Mouse (Mus musculus) heart, postnatal 25 days (tissue): ENCODE measurements around the gene Chd9. TPM values are rescaled to one million over a fixed set of nuclear protein-coding genes. Genes with fewer than 3 reads are reported as not detected.

Experiments
- DNase-seq: peaks from one replicate; pipeline ENCODE4 v3.0.0; 2022; ENCODE audit warnings: low spot score
- intact Hi-C: fragments of 180-260 bp; cut with DNase I; formaldehyde crosslinking; loops from one replicate; pipeline ENCODE4 v1.15.1; 2025
- microRNA-seq: library from miRNA; unstranded; fragments of <30 nt; microRNA quantifications from one replicate; pipeline ENCODE4 v1.2.0, GENCODE M21; 2022
- total RNA-seq, 2 experiments: library from RNA; stranded (reverse); gene quantifications; 2 replicates each; pipeline ENCODE4 v1.2.3; 2021

The Chd9 gene
- total RNA-seq, 2 experiments from 2014 or later: 52.7 to 53.4 TPM

- no peak for DNase-seq
- intact Hi-C loops: no loop called here
These were observed 231.0 kb downstream of the Chd9 start for GRCm38 (mm10) chr8:91059086-91059578.

DNA sequence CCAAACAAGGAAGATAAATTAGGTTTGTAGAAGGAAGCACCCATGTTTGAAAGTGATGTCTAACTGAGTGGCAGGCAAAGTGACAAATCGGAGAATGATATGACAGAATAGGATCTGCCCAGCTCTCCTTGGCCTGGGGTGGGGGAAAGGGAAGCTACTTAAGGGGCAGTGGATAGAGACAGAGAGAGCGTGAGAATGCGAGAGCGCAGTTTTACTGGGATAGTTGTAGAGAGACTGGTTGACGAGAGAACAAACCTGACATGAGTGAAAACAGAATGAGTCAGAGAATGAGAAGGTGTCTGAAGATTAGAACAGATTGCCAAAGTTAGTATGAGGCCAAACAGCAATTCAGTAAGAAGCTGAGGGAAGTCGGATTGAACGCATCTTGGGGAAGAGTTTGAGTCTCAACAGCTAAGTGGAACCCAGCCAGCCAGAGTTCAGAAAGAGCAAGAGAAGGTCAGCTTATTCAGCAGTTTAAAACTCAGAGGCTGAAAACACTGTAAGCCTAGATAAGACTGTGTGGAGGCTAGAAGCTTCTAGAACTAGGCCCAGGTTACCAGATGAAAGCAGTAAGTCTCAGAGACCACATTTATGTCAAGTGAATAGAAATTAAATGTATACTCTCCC lies 231.8 kb downstream of the Chd9 start:
- intact Hi-C loops: no loop called here

DNA sequence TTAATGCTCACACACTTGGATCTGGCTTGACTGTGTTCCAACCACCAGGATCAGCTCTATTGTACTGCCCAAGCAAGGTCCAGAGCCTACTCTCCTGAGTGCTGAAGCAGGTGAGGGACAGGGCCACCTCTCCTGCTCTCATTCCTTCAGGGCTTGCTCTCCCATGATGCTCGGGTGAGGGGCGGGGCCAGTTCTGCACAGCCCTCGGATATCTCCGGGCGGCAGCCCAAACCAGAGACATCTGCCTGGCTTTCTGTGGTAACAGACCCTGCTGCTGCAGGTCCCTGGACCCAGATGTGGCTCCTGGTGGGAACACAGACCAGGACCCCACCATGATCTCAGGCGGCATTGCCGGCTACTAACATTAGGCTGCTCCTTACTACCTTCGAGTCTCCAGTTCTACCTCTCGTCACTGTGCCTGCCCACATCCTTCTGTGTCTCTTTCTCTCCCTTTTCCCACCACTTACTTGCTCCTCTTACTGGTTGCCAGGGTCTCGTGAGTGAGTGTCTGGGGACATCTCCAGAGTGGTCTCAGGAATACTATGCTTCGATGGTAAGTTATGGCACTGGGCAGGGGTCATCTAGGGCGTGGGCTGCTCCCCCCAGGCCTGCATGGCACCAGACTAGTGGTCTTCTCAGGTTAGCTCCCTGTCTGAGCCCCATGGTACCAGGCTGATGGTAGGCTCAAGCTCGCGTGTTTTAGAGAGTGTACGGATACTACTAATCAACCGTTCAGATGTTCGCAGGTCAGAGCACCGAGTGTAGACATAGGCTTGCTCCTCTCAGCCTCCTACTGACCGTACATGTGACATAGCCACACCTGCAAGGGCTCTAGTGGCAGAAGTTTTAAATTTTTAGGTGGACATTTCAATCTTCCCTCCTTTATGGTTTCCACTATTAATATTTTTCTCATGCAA lies 232.7 kb downstream of the Chd9 start:
- intact Hi-C loops: no loop called here
- no peak for DNase-seq

More for the DNA sequence above, 231.8 kb downstream of the Chd9 start:
- DNase-seq: no peak

DNA sequence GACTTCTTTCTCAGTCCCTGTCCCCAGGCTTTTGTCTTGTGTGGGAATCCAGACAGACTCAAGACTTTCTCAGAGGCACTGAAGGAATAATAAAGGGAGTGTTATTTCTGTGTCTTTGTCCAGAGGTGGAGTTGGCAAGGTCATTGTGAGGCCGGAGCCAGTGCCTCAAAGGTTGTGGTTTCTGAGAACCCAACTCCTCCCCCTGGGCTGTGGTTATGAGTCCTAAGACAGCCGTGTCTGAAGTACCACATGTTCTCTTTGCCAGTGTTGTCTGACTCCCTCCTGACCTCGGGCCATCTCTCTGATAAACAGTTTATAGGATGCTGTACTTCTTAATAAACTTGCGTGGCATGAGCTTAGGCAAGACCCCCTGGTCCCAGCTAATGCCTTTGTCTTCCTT lies 237.0 kb downstream of the Chd9 start:
- no peak for DNase-seq
- intact Hi-C loops: no loop called here

DNA sequence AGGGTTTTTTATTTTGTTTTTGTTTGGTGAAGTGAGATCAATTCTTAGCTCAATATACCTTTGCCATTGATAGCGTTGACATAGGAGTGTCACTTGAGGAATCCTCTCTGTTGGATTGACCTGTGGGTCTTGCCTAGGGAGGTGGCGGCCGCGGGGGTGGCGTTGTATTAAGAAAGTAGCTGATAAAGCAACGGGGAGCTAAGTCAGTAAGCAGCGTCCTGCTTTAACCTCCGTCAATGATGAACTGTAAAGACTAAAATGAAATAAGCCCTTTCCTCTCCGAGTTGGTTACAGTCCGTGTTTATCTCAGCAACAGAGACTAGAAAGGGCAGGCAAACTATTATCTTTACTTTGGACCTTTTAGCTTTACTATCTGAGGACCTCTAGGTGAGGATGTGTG lies 241.3 kb downstream of the Chd9 start:
- DNase-seq: no peak
- intact Hi-C loops: no loop called here

DNA sequence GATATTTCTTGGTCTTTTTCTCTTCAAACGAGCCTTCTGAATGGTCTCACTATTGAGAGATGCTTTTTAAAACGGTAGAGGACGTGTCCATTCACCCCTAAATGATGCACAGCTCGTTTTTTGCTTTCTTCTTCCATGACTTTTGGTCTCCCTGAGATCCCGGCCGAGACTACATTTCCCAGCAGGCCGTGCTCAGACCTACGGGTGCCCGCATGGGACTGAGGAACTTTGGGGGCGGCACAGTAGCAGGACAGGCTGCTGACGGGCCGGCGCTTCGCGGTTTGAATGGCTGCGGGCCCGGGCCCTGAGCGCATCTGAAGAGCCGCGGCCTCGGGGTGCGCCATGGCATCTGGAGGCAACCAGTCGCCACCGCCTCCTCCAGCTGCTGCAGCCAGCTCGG lies 241.7 kb downstream of the Chd9 start, which contains the start of gene Rbl2:
Gene Rbl2, plus strand, starts transcription at position 224 of the 400 bp plus-strand sequence.
- intact Hi-C loops: no loop called here
- DNase-seq: peak; percentile 89

GRCm38 (mm10) chr8:91070275-91070859 lies 242.2 kb downstream of the Chd9 start:
- DNase-seq: peak; percentile 71

DNA sequence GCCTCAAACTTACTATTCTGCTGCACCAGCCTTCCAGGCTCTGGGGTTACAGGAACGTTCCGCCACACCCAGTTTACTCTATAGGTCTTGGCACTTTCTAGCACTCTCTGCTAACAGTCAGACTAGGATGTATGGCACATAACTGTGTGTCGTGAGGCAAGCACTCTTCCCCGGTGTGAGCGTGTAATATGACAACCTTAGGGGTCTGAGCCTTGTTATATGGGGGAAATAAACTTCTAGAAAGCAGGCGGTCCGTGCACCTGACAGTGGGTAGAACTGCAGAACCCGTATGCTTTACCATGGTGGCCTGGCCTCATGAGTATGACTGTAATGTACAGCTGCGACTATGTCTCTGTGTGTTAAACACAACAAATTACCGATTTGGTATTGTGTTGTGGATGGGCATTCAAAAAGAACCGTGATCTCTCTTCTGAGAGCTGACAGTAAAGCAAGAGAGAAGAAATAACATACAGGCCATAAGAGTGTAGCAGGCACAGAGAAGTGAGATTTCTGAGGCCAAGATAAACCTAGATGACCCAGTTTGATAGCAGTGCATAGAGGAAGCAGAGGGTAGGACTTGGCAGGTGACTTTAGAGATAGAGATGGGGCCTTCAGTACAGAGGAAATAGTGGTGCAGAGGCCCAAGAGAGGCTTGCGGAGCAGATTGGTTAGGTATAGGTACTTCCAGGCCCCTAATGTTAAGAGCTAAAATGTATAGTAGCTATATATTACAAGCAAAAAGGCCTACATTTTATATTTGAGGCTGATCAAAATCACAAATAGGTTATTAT lies 249.1 kb downstream of the Chd9 start:
- intact Hi-C loops: no loop called here
- DNase-seq: no peak

More at GRCm38 (mm10) chr8:91070275-91070859, 242.2 kb downstream of the Chd9 start:
- intact Hi-C loops: no loop called here

DNA sequence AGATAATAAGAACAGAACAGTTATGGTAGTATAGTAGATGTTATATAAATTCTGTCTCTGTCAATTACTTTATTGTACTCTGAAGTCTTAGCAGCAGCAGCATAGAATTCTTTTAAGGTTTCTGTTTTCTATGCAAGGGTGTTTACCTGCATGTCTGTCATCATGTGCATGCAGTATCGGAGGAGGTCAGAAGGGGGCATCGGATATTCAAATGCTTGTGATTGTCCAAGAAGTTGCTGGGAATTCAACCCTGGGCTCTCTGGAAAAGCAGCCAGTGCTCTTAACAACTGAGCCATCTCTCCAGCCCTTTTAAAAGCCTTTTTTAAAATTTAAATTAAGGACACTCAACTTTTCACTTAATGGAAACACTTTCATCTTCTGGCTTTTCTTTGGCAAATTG lies 251.5 kb downstream of the Chd9 start:
- intact Hi-C loops: no loop called here
- DNase-seq: no peak

- intact Hi-C loops: no loop called here
- no peak for DNase-seq
These were observed 253.8 kb downstream of the Chd9 start for GRCm38 (mm10) chr8:91081911-91082310.

GRCm38 (mm10) chr8:91082428-91082827 lies 254.3 kb downstream of the Chd9 start:
- intact Hi-C loops: no loop called here
- DNase-seq: no peak

GRCm38 (mm10) chr8:91088452-91088851 lies 260.3 kb downstream of the Chd9 start:
- intact Hi-C loops: no loop called here
- no peak for DNase-seq

- intact Hi-C loops: no loop called here
- DNase-seq: no peak
These were observed 261.4 kb downstream of the Chd9 start for GRCm38 (mm10) chr8:91089601-91090000.

- intact Hi-C loops: no loop called here
- no peak for DNase-seq
These were observed 266.0 kb downstream of the Chd9 start for GRCm38 (mm10) chr8:91094135-91094534.

DNA sequence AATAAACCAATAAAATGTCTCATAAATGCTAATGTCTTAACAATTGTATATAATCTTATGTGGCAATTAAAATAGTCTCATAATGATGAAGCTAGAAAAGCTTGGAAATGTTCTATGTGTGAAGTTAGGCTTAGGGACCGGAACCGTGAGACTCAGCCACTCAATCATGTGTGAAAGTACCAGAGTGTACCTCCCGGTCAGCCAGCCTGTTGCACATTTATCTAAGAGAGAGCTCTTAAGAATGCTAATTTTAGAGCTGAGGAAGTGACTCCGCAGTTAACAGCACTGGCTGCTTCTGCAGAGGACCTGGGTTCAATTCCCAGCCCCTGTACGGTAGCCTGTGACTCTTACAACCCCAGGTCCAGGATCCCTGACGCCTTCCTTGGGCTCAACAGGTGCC lies 270.0 kb downstream of the Chd9 start:
- intact Hi-C loops: no loop called here
- DNase-seq: no peak

Small RNA genes within 50 kb of the gene (microRNA-seq; reads per million reads assigned to microRNA genes)
- not detected for gene Gm44382

Other genes starting within 250 kb of the Chd9 start
- gene Gm19935, start 11.0 kb upstream of the Chd9 start, total RNA-seq: not detected
- gene Rbl2, start 241.7 kb downstream of the Chd9 start, total RNA-seq: 10 to 100 TPM; 27.2 to 31.4 TPM